Mouse (Mus musculus): ENCODE data around the gene Fgfr2. TPM values are rescaled to one million over a fixed set of nuclear protein-coding genes. Genes with fewer than 3 reads are reported as not detected.
"Not testable (repeated sequence)": the region's sequence is repeated elsewhere in the genome, so short reads cannot be mapped to it uniquely, and the experiment has no call there.

Gene Fgfr2
- total RNA-seq, 1 experiment, result 37.5 TPM

DNA sequence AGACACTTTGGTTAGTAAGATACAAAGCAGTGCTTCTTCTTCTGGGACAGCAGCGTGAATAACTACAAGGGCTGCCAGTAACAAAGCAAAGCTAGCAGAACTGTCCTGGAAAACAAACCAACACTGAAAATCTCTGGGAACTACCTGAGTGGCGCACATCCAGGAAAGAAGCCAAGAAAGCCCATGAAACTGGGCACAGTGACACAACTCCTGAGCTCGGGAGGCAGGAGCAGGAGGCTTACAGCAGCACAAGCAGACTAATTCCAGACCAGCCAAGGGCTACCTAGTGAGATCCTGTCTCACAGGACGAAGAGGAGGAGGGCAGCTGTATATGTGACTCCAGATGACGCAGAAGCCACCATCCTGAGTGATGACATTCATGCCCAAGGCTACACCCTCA, 676.3 kb downstream of the Fgfr2 start:
- H3K9me3 ChIP-seq (ENCODE audit: control insufficient read depth, insufficient read depth, low read depth, low read length), result no peaks in the 10 kb centered on the region
- DNase-seq (ENCODE audit: low read depth, low spot score), result no peak
- no peak overlapping the region for H3K27ac ChIP-seq (ENCODE audit: insufficient read depth, low read depth, low read length, poor library complexity, severe bottlenecking)
- H3K4me3 ChIP-seq (ENCODE audit: insufficient read depth in 1 of 2, low read depth in 1 of 2, low read length in 2 of 2, poor library complexity in 1 of 2, severe bottlenecking in 1 of 2), result no peak overlapping the region
- no peaks in the 10 kb centered on the region for H3K4me1 ChIP-seq (ENCODE audit: control insufficient read depth in 2 of 2, insufficient read depth in 2 of 2, low read length in 2 of 2, poor library complexity in 1 of 2)
- H3K36me3 ChIP-seq (ENCODE audit: control insufficient read depth, insufficient read depth, low read length, poor library complexity, severe bottlenecking), result no peaks in the 10 kb centered on the region
- in situ Hi-C loops (cut with MboI; ENCODE audit: low sequenced_read_pairs in 2 of 2, unreplicated experiment in 2 of 2), result no loop called here
- no peak for TF ChIP-seq CHD2 (IDR thresholded peaks at IDR 0.05; ENCODE audit: low read depth, low read length)
- no peak for TF ChIP-seq ZNF384 (IDR thresholded peaks at IDR 0.05; ENCODE audit: low read depth, low read length)
- no peak for TF ChIP-seq ZC3H11A (IDR thresholded peaks at IDR 0.05; ENCODE audit: borderline replicate concordance, low read depth, low read length)
- TF ChIP-seq MAFK (IDR thresholded peaks at IDR 0.05; ENCODE audit: insufficient read depth, low read depth, low read length), result no peak
- no peak for TF ChIP-seq HCFC1 (IDR thresholded peaks at IDR 0.05; ENCODE audit: borderline replicate concordance, insufficient read depth, low read length)
- no peak overlapping the region for H3K9ac ChIP-seq (ENCODE audit: insufficient read depth, low read depth, low read length, poor library complexity, severe bottlenecking)

DNA sequence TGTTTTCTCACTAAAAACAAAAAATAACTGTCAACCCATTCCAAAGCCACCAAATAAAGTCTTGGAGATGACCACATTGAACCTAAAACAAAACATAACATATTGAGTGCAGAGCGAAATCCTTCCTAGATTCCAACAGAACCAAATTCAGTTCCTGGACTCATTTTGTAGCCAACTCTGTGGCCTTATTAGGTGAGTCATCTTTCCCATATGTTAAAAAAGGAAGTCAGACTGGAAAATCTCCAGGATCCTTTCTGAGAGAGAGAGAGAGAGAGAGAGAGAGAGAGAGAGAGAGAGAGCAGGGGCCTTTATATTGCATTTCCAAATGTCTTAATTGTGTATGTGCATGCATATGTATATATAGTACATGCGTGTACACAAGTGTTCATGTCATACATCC, 678.9 kb downstream of the Fgfr2 start:
- H3K4me3 ChIP-seq (ENCODE audit: insufficient read depth in 1 of 2, low read depth in 1 of 2, low read length in 2 of 2, poor library complexity in 1 of 2, severe bottlenecking in 1 of 2), result no peak overlapping the region
- H3K36me3 ChIP-seq (ENCODE audit: control insufficient read depth, insufficient read depth, low read length, poor library complexity, severe bottlenecking), result no peaks in the 10 kb centered on the region
- no peaks in the 10 kb centered on the region for H3K9me3 ChIP-seq (ENCODE audit: control insufficient read depth, insufficient read depth, low read depth, low read length)
- TF ChIP-seq ZC3H11A (IDR thresholded peaks at IDR 0.05; ENCODE audit: borderline replicate concordance, low read depth, low read length) (no peak), MAFK (IDR thresholded peaks at IDR 0.05; ENCODE audit: insufficient read depth, low read depth, low read length) (no peak), ZNF384 (IDR thresholded peaks at IDR 0.05; ENCODE audit: low read depth, low read length) (no peak), HCFC1 (IDR thresholded peaks at IDR 0.05; ENCODE audit: borderline replicate concordance, insufficient read depth, low read length) (no peak), CHD2 (IDR thresholded peaks at IDR 0.05; ENCODE audit: low read depth, low read length) (no peak)
- no peaks in the 10 kb centered on the region for H3K4me1 ChIP-seq (ENCODE audit: control insufficient read depth in 2 of 2, insufficient read depth in 2 of 2, low read length in 2 of 2, poor library complexity in 1 of 2)
- no peak for DNase-seq (ENCODE audit: low read depth, low spot score)
- H3K9ac ChIP-seq (ENCODE audit: insufficient read depth, low read depth, low read length, poor library complexity, severe bottlenecking), result no peak overlapping the region
- in situ Hi-C loops (cut with MboI; ENCODE audit: low sequenced_read_pairs in 2 of 2, unreplicated experiment in 2 of 2), result no loop called here
- H3K27ac ChIP-seq (ENCODE audit: insufficient read depth, low read depth, low read length, poor library complexity, severe bottlenecking), result no peak overlapping the region

- Histone ChIP-seq H3K4me1 (ENCODE audit: control insufficient read depth in 2 of 2, insufficient read depth in 2 of 2, low read length in 2 of 2, poor library complexity in 1 of 2) (no peaks in the 10 kb centered on the region), H3K27ac (ENCODE audit: insufficient read depth, low read depth, low read length, poor library complexity, severe bottlenecking) (no peak overlapping the region), H3K4me3 (ENCODE audit: insufficient read depth in 1 of 2, low read depth in 1 of 2, low read length in 2 of 2, poor library complexity in 1 of 2, severe bottlenecking in 1 of 2) (no peak overlapping the region), H3K9me3 (ENCODE audit: control insufficient read depth, insufficient read depth, low read depth, low read length) (no peaks in the 10 kb centered on the region), H3K36me3 (ENCODE audit: control insufficient read depth, insufficient read depth, low read length, poor library complexity, severe bottlenecking) (no peaks in the 10 kb centered on the region), H3K9ac (ENCODE audit: insufficient read depth, low read depth, low read length, poor library complexity, severe bottlenecking) (no peak overlapping the region)
- DNase-seq (ENCODE audit: low read depth, low spot score), result no peak
- TF ChIP-seq MAFK (IDR thresholded peaks at IDR 0.05; ENCODE audit: insufficient read depth, low read depth, low read length) (no peak), CHD2 (IDR thresholded peaks at IDR 0.05; ENCODE audit: low read depth, low read length) (no peak), ZNF384 (IDR thresholded peaks at IDR 0.05; ENCODE audit: low read depth, low read length) (no peak), HCFC1 (IDR thresholded peaks at IDR 0.05; ENCODE audit: borderline replicate concordance, insufficient read depth, low read length) (no peak), ZC3H11A (IDR thresholded peaks at IDR 0.05; ENCODE audit: borderline replicate concordance, low read depth, low read length) (no peak)
- in situ Hi-C loops (cut with MboI; ENCODE audit: low sequenced_read_pairs in 2 of 2, unreplicated experiment in 2 of 2), result no loop called here
These were observed 679.4 kb downstream of the Fgfr2 start for GRCm38 (mm10) chr7:132443769-132444168.

DNA sequence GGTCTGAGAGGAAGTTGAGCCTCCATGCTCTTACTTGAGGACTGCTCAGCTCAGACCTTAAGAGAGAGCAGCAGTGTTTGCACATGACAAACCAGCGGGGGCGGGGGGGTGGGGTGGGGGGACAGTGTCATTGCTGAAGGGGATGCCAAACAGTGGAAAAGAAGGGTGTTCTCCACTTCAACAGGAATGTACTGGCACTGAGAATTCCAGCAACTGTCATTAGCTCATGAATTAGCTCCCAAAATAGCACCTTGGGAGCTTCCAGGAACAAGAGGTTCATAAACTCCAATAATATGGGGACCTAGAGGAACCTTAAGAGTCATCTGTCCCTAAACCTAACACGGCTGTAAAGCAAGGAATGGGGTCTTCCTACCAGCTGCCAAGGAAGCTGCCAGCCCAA, 680.0 kb downstream of the Fgfr2 start:
- in situ Hi-C loops (cut with MboI; ENCODE audit: low sequenced_read_pairs in 2 of 2, unreplicated experiment in 2 of 2), result no loop called here
- H3K27ac ChIP-seq (ENCODE audit: insufficient read depth, low read depth, low read length, poor library complexity, severe bottlenecking), result no peak overlapping the region
- no peak for TF ChIP-seq ZNF384 (IDR thresholded peaks at IDR 0.05; ENCODE audit: low read depth, low read length)
- TF ChIP-seq HCFC1 (IDR thresholded peaks at IDR 0.05; ENCODE audit: borderline replicate concordance, insufficient read depth, low read length), result no peak
- TF ChIP-seq MAFK (IDR thresholded peaks at IDR 0.05; ENCODE audit: insufficient read depth, low read depth, low read length), result no peak
- TF ChIP-seq CHD2 (IDR thresholded peaks at IDR 0.05; ENCODE audit: low read depth, low read length), result no peak
- no peak for TF ChIP-seq ZC3H11A (IDR thresholded peaks at IDR 0.05; ENCODE audit: borderline replicate concordance, low read depth, low read length)
- H3K9ac ChIP-seq (ENCODE audit: insufficient read depth, low read depth, low read length, poor library complexity, severe bottlenecking), result no peak overlapping the region
- no peak overlapping the region for H3K4me3 ChIP-seq (ENCODE audit: insufficient read depth in 1 of 2, low read depth in 1 of 2, low read length in 2 of 2, poor library complexity in 1 of 2, severe bottlenecking in 1 of 2)
- no peaks in the 10 kb centered on the region for H3K9me3 ChIP-seq (ENCODE audit: control insufficient read depth, insufficient read depth, low read depth, low read length)
- H3K36me3 ChIP-seq (ENCODE audit: control insufficient read depth, insufficient read depth, low read length, poor library complexity, severe bottlenecking), result no peaks in the 10 kb centered on the region
- H3K4me1 ChIP-seq (ENCODE audit: control insufficient read depth in 2 of 2, insufficient read depth in 2 of 2, low read length in 2 of 2, poor library complexity in 1 of 2), result no peaks in the 10 kb centered on the region
- DNase-seq (ENCODE audit: low read depth, low spot score), result no peak

DNA sequence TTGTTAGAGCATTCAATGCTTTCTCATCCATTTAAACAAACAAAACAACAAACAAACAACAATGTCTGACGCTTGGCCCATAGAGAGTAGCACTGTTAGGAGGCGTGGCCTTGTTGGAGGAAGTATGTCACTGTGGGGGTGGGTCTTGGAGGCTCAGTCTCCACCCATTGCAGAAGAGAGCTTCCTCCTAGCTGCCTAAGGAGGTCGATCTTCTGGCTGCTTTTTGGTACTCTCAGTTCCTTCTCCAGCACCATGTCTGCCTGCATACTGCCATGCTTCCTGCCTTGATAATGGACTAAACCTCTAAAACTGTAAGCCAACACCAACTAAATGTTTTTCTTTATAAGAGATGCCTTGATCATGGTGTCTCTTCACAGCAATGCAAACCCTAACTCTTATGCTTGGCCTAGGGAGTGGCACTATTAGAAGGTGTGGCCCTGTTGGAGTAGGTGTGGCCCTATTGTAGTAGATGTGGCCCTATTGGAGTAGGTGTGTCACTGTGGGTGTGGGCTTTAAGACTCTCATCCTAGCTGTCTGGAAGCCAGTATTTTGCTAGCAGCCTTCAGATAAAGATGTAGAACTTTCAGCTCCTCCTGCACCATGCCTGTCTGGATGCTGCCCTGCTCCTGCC, 680.9 kb downstream of the Fgfr2 start:
- H3K9ac ChIP-seq (ENCODE audit: insufficient read depth, low read depth, low read length, poor library complexity, severe bottlenecking); DNase-seq (ENCODE audit: low read depth, low spot score); H3K9me3 ChIP-seq (ENCODE audit: control insufficient read depth, insufficient read depth, low read depth, low read length); H3K4me1 ChIP-seq (ENCODE audit: control insufficient read depth in 2 of 2, insufficient read depth in 2 of 2, low read length in 2 of 2, poor library complexity in 1 of 2); H3K4me3 ChIP-seq (ENCODE audit: insufficient read depth in 1 of 2, low read depth in 1 of 2, low read length in 2 of 2, poor library complexity in 1 of 2, severe bottlenecking in 1 of 2); in situ Hi-C loops (cut with MboI; ENCODE audit: low sequenced_read_pairs in 2 of 2, unreplicated experiment in 2 of 2); H3K36me3 ChIP-seq (ENCODE audit: control insufficient read depth, insufficient read depth, low read length, poor library complexity, severe bottlenecking); H3K27ac ChIP-seq (ENCODE audit: insufficient read depth, low read depth, low read length, poor library complexity, severe bottlenecking): not testable (repeated sequence)
